Mouse (Mus musculus): ENCODE measurements around the gene Tmem205. TPM values are rescaled to one million over a fixed set of nuclear protein-coding genes. Genes with fewer than 3 reads are reported as not detected.
A peak's percentile ranks its signal among the peaks of the same experiment; 100 is the strongest.

The Tmem205 gene
- total RNA-seq (2015; ENCODE audit: low replicate concordance) (9.8 and 15.7 TPM in 2 replicates), total RNA-seq (2017; ENCODE audit: low replicate concordance) (1.5 TPM in 2 replicates)

DNA sequence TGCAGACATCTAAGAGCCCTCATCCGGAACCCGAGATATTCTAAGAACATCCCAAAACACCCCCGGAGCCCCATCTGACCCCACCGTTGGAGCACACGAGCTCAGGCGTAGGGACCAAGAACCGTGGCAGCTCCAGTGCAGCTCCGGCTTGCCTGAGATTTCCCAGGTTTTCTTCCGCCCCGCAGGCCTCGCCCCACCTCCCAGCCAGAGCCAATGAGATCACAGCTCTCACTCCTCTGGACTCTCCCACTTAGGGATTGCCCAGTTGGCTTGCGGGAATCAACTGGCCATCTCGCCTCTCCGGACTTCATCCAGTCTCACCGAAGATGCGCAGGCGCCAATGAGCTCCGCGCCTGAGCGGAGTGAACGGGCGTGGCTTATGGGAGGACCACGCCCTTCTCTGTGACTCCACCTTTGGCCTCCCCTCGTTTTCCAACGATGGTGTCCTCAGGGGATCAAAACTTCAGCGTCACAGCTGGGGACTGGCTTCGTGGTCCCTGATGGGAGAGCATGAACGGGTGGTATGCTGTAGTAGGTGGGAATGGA, at the start of gene Tmem205, which contains the start of gene Ccdc159:
Tmem205 (minus strand) TSS at position 349 of the 546 bp plus-strand sequence.
Ccdc159 (plus strand) TSS at position 264 of the 546 bp plus-strand sequence.
- 0 out of 2 replicates have a peak, but pooled peaks have one; percentile 51 for ATAC-seq (replicated peaks; ENCODE audit: low FRiP score, poor library complexity, severe bottlenecking)

DNA sequence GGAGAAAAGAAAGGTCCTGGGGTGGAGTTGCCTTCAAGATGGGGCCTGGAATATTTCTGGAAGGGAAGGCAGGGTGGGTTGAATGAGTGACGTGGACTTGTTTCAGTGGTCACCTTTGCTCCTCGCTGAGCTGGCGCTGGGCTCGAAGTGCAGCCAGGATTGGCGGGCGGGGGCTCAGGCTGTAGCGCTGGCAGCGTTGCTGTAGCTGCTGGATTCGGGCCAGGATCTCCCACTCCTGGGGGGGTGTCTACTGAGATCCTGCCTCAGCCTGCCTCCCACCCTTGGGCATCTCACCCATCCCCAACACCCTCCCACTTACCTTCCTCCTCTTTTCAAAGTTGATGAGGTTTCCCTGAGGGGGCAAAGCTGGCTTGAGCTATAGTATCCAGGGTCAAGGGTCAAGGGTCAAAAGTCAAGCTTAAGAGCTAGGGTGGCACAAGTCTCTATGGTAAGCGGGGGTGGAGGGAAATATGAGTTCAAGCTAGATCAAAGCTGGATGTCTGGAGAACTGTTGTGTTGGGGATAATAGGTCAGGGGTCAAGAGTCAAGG, 49.3 kb upstream of the Tmem205 start:
- ATAC-seq (replicated peaks; ENCODE audit: low FRiP score, poor library complexity, severe bottlenecking): no peak

DNA sequence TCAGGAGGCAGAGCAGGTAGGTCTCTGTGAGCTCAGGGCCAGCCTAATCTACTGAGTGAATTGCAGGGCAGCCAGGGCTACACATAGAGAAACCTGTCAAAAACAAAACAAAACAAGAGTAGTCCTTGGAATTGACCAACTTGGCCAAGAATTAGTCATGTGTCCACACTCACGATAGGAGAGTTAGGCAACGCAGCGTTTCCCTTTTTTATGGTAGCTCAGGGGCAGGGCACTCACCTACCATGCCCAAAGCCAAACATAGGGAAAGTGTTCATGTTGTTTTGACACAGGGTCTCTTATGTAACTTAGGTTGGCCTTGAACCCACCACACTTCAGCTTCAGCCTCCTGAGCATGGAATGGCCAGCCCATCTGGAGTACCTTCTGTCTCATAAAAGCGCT, 41.9 kb upstream of the Tmem205 start:
- no peak for ATAC-seq (replicated peaks; ENCODE audit: low FRiP score, poor library complexity, severe bottlenecking)

DNA sequence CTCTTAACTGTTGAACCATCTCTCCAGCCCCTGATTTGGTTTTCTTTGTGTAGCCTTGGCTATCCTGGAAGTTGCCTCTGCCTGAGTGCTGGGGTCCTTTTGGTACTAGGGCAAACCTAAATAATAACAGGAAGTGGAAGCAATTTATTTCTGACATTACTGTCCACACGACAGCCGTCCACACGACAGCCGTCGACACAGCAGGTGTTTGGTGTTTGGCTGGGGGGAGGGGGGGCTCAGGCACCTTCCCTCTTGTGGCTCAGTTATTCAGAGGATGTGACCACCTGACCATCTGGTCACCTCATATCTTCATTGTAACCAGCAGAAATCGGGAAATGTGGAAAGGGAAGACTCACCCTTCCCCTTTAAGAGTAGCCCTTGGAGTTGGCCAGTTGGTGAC, 41.5 kb upstream of the Tmem205 start:
- no peak for ATAC-seq (replicated peaks; ENCODE audit: low FRiP score, poor library complexity, severe bottlenecking)

DNA sequence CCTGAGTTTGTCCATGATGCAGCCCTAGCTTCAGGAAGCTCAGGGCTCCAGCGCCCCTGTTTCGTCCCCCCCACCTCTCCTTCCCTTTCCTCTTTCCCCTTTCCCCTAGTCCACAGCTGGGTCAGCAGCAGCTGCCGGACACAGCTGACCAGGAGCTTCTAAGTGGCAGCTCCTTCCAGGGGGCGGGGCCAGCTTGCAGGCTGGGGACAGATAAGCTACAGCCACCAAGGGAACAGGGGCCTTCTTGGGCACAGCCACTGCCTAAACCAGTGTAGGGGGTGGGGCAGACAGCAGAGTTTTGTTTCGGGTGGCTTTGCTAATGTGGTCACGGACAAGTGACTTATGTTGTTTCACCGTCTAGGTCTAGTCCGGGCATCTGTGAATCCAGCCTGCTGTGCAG, 36.1 kb upstream of the Tmem205 start, which contains the start of gene Epor:
Epor (minus strand) TSS at position 90 of the 400 bp plus-strand sequence.
- ATAC-seq (replicated peaks; ENCODE audit: low FRiP score, poor library complexity, severe bottlenecking): peak; percentile 81

DNA sequence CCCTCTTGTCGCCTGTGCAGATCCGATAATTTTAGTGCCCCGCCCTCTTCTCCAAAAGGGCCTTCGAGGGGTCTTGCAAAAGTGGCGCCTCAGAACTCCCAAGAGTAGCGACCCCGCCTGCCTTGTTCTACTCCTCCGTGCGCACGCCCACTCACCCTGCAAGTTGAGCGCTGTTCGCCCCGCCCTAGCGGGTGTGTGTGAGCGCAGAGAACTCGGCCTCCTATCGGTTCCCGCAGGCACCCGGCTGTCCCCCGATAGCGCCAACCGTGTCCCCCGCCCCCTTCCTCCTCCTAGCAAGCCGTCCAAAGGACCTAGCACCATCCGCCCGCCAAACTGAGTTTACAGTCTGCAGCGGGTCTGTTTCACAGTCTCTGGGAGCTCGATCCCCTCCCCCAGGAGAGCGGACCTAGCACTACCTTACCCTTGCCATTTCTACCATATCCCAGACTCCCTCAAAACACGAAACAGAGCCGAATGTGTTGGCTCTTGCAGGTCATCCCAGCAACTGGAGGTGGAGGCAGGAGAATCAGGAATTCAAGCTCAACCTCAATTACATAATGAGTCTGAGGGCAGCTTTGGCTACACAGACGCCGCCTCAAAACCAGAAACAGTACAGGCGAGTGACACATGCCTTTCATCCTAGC, 35.2 kb upstream of the Tmem205 start:
- peak; percentile 88 for ATAC-seq (replicated peaks; ENCODE audit: low FRiP score, poor library complexity, severe bottlenecking)

DNA sequence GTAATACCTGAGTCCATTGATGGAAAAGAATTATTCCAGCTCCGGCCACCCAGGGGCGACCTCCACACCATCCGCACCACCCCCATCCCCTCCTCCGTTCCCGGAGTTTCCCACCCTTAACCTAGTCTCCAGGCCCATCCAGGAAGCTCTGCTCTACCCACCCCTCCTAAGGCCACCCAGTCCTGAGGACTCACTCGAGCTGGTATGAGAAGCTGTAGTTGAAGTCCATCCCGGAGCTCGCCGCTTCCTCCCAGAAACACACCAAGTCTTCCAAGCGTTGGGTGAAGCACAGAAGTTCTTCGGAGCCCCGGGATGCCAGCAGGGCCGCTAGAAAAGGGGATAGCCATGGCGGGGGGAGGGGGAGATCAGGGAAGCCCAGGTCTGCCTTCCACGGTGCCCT, 34.7 kb upstream of the Tmem205 start:
- 0 out of 2 replicates have a peak, but pooled peaks have one; percentile 2 for ATAC-seq (replicated peaks; ENCODE audit: low FRiP score, poor library complexity, severe bottlenecking)

DNA sequence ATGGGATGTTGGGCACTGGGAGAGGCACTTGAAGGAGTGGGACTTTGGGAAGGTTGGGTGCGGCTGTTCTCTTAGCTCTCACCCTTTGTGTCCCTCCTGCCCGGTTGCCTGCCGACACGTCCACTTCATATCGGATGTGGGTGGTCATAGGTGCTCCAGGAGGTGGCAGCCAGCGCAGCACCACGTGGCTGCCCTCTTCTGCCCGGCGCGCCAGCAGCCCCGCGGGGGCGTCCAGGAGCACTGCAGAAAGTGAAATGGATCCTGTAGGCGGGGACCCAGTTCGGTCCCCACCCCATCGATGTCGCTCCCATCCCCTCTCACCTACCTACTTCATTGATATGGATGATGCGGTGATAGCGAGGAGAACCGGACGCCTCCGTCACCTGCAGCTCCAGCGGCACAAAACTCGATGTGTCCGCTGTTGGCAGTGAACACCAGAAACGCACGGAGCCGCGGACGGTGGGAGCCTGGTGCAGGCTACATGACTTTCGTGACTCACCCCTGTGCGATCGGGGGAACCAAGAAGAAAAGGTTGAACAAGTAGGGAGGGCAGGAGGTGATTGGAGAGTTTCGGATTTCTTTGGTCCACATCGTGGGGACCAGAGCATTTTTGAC, 34.1 kb upstream of the Tmem205 start:
- peak; percentile 28 for ATAC-seq (replicated peaks; ENCODE audit: low FRiP score, poor library complexity, severe bottlenecking)

DNA sequence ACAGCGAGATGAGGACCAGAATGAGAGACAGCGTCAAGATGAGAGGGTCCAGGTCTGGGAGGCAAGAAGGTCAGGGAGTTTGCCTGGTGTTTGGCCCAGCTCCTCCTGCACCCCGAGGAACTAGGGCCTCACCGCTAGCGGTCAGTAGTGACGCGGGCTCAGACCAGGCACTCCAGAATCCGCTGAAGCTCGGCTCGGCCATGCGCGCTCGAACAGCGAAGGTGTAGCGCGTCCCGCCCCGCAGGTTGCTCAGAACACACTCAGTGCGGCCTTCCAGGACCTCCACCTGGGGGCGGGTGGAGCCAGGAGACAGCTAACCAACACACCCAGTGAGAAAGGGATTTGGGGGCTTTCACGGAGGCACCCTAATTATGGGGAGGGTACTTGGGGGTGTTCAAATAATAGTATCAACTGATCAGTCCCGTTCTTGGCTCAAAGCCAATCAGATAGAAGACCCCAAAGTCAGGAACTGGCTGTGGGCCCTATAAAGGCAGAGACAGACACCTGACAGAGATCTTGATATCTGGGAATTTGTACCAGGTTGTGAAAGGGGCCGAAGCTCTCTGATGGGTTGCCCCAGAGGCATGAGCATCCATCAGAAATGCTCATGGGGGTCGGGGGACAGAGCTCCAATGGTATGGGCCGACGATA, 33.3 kb upstream of the Tmem205 start:
- ATAC-seq (replicated peaks; ENCODE audit: low FRiP score, poor library complexity, severe bottlenecking): no peak

DNA sequence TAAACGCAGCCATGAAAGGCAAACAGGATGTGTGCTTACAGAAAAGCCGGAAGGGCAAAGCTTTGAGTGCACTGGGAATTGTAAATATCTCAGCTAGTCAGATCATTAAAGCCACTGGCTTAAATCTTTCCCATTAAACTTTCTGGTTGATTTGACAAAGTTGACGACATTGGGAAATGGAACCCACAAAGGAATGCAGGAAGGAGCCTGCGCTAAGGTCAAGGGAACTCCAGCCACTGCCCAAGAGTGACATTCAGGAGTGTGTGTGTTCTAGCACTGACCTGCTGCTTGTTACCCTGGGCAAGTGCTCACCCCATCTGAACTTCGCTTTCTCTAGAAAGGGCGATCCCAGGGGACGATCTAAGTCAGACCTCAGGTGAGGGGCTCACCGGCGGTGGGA, 32.8 kb upstream of the Tmem205 start:
- no peak for ATAC-seq (replicated peaks; ENCODE audit: low FRiP score, poor library complexity, severe bottlenecking)

DNA sequence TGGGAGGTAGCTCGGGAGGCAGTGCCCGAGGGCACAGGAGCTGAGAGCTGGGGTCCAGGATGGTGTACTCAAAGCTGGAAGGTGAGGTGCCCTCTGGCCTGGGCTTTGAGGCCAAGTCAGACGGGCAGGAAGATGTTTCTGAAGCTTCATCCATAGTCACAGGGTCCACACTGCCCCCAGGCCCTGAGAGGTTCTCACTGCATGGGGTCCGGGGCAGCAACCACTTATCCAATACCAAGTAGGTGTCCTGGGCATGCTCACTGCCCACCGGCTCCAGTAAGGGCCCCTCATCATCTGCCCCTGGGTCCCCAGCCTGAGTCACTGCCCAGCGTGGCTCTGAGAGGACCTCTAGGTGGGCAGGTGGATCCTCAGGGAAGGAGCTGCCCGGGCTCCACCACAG, 31.9 kb upstream of the Tmem205 start:
- ATAC-seq (replicated peaks; ENCODE audit: low FRiP score, poor library complexity, severe bottlenecking): no peak

DNA sequence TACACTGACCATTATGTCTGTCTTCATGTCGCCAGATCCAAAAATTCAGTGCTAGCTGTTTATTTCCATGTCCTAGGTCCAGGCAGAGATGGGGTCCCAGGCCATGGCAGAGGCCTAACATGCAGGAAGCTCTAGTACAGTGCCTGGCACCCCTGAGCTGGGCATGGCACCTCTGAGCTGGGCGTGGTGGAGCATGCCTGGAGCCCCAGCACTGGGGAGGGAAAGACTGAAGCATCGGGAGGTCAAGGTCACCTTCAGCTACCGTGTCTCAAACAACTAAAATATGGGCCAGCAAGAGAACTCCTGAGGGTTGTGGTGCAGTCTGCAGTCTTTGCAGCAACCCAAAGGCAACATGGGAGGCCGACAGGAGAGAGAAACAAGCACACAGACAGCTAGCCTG, 31.0 kb upstream of the Tmem205 start:
- no peak for ATAC-seq (replicated peaks; ENCODE audit: low FRiP score, poor library complexity, severe bottlenecking)

DNA sequence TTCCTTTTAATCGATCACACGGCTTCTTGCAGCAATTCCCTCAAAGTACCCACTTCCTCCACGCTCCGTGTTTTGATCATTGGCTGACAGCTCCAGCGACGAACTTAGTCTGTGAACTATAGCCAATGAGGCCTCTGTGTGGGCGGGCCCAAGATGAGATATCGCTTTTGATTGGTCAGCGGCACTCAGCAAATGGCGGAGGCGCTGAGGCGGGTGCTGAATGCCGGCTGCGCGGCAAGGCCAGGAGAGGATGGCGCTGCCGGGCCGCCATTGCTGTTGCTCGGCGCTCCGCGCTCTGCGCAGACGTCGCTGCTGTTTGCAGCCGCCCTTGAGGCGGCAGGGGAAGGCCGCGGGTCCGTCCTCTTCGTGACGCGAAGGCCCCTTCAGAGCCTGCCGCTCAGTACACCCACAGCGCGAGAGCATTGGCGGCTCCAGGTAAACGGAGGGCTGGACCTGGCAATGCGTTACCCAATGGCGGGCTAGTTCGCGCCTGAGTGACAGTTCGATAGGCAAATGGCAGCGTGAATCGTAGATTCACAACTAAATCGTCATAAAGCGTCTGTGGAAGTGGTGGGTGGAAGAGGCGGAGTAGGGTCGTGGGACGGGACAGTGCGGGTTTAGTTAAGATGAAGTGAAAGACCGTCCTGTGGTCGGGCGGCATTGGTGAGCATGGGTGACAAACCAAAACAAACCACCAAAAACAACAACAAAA, 28.4 kb upstream of the Tmem205 start, which contains the start of gene Swsap1:
Swsap1 (plus strand) TSS at position 186 of the 712 bp plus-strand sequence.
- peak; percentile 89 for ATAC-seq (replicated peaks; ENCODE audit: low FRiP score, poor library complexity, severe bottlenecking)

DNA sequence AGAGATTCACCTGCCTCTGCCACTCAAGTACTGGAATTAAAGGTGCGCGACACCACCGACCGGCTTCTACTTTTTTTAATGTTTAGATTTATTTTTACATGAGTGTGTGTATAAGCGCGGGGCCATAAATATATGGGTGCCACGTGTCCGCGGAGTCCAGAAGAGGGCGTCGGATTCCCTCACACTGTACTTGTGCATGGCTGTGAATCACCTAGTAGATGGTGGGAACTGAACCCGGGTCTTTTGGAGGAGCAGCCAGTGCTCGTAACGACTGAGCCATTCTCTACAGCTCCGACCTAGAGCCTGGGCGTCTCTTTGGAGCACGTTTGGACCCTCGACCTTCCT, 27.8 kb upstream of the Tmem205 start:
- ATAC-seq (replicated peaks; ENCODE audit: low FRiP score, poor library complexity, severe bottlenecking): peak; percentile 53

DNA sequence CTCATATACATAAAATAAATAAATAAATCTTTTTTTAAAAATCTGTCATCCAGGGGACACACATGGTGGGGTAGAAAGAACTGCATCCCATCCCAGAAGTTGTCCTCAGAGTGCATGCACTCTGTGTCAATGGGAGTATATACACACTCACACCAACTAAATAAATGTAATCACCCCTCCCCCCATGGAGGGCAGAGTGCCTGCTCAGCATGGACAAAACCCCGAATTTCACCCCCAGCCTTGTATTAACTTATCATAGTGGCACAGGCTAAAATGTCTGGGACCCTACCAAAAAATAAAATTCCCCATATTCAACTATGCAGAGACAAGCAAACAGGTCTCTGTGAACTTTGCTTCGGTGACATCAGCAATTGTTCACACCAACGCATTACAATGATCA, 27.3 kb upstream of the Tmem205 start:
- ATAC-seq (replicated peaks; ENCODE audit: low FRiP score, poor library complexity, severe bottlenecking): no peak

DNA sequence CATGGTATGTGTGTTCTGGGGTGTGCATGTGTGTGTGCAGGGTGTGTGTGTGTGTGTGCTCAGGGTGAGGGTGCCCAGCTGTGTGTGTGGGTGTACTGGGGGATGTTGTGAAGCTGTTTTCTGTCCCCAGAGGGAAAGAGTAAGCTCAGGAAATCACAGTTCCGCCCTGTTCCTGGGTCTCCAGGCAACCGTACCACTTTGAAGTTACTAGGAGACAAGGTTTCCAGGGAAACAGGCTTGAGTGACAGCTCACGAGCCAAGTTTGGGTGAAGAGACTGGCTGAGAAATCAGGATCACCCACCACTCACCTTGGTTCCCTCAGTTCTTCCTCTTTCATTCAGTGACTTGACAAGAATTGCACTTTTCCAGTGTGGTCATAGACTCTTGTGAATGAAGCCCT, 26.2 kb upstream of the Tmem205 start:
- no peak for ATAC-seq (replicated peaks; ENCODE audit: low FRiP score, poor library complexity, severe bottlenecking)

DNA sequence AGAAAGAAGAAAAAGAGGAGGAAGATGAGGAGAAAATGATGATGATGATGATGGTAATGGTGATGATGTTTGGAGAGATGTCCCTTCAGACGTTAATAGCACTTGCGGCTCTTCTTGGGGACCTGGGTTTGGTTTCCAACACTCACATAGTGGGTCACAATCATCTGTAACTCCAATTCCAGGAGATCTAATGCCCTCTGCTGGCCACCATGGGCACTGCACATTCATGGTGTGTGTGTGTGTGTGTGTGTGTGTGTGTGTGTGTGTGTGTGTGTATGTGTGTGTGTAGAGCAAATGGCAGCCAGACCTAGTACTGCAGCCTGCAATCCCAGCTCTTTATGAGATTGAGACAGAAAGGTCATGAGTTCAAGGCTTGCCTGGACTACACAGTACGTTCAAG, 24.6 kb upstream of the Tmem205 start:
- ATAC-seq (replicated peaks; ENCODE audit: low FRiP score, poor library complexity, severe bottlenecking): no peak

DNA sequence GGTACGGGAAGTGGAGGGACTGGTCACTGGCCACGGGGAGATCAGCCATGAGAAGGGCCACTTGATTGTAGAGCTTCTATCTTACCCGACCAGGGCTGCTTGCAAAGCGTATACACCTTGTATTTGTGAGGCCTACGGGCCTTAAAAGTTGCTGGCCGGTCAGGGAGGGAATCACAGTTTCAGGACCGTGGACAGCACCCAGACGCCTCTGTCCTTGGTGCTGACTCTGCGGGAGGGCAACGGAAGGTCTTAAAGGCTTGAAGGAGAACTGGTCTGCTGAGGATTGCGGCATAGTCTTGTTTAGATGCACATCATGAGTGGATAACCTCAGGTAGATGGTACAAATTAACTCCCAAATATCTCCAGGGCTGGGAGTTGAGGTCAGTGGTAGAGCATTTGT, 23.0 kb upstream of the Tmem205 start:
- ATAC-seq (replicated peaks; ENCODE audit: low FRiP score, poor library complexity, severe bottlenecking): peak; percentile 42; the same call in 1 of the 2 replicates

DNA sequence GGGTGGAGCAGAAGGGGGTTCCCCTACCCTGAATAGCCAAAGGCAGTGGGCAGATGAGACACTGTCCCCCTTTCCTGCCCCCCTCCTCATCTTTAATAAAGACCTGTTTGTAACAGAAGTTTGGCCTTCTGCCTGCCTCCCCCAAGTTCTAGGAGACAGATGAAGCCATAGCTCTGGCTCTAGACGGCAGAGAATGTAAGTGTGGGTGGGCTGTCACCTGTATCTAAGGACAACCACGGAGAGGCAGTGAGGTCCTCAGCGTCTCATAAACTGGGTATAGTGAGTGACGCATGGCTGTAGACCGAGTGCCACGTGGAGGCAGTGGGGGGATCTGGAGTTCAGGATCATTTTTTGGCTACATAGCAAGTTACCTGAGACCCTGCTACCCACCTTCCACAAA, 21.4 kb upstream of the Tmem205 start:
- ATAC-seq (replicated peaks; ENCODE audit: low FRiP score, poor library complexity, severe bottlenecking): no peak

DNA sequence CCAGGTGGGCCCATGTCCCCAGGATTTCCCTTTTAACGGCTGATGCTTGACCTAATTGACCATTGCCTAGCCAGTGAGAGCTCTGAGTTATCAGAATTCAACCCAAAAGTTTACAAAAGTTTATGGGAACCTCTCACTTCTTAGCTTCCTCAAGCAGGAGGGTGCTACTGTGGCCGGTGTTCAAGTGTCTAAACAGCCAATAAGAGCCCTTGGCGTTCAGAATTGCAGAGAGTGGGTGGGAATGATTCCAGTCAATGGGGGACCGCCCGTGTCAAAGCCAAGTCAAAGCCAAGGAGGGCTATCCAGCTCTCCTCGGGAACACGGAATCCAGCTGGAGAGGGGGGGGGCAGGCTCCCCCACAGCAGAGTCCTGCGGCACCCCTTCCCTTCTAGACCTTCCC, 20.8 kb upstream of the Tmem205 start:
- ATAC-seq (replicated peaks; ENCODE audit: low FRiP score, poor library complexity, severe bottlenecking): no peak

Data from erythroblast, adult 5-6 weeks (primary cell).